Mouse (Mus musculus): ENCODE data around the gene Prdm13. TPM values are rescaled to one million over a fixed set of nuclear protein-coding genes. Genes with fewer than 3 reads are reported as not detected.

Gene Prdm13
- polyA plus RNA-seq, 1 experiment from 2014 or later: not detected

DNA sequence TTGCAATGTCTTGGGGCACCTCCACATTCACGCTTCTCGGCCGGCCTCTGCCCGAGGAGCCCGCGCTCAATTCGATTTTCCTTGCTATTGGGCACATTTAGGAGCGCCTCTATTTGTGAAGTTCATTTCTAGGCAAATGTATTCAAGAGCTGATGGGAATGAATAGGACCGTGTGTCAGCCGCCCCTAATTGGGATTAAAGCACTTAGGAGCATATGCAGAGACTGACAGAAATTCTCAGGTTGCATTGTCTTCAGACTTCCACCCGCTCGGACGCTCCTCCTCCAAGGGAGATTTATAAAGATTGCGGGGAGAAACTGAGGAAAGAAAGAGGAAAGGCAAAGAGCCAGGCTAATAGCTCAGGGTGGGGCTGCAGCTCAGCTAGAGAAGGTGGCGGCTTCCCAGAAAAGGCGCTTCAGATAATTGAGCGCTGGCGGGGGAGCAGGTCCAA is 3.8 kb upstream of the Prdm13 start:
- ATAC-seq (replicated peaks; ENCODE audit: low FRiP score, low TSS enrichment, low read depth): no peak
- peak; percentile 69 for DNase-seq (ENCODE audit: low spot score)
- Histone ChIP-seq H3K36me3 (ENCODE audit: control insufficient read depth, insufficient read depth, low read length) (no peaks in the 10 kb centered on the region), H3K4me2 (ENCODE audit: low read length) (no peak overlapping the region), H3K27ac (ENCODE audit: low read depth) (no peak overlapping the region), H3K4me3 (ENCODE audit: low read depth, low read length) (no peak overlapping the region), H3K4me1 (replicated peaks; ENCODE audit: control insufficient read depth, insufficient read depth, low read length) (0 out of 2 replicates have a peak, but pooled peaks cover 6% of the 10 kb centered on the region), H3K27me3 (replicated peaks; ENCODE audit: control insufficient read depth, insufficient read depth, low read length) (peaks cover 93% of the 10 kb centered on the region), H3K9ac (ENCODE audit: low read length) (no peak overlapping the region), H3K9me3 (ENCODE audit: control insufficient read depth, low read length) (no peaks in the 10 kb centered on the region)
- 2% methylated on average over 18 of the region's 18 CpGs for WGBS

DNA sequence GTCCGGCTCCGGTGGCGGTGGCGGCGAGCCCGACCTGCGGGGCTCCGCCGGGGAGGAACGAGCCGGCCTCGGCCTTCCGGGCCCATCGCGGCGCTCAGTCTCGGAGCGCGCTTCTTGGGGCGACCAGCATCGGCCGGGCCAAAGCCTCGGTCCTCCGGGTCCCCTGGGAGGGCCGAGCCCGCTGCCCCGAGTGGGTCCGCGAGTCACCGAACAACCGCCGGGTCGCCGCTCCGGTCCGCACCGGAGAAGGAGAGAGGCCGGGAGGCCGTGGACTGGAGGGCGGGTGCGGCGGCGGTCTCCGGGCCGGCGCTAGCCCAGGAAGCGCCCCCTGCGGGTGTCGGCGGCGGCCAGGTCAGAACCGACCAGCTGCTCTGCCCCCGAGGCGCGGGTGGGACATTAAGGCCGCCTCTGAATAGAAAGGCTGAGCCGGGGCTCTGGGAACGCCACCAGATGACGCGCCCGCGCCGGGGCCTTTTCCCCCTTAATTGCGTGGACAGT is 3.0 kb upstream of the Prdm13 start:
- H3K9ac ChIP-seq (ENCODE audit: low read length): no peak overlapping the region
- no peaks in the 10 kb centered on the region for H3K36me3 ChIP-seq (ENCODE audit: control insufficient read depth, insufficient read depth, low read length)
- ATAC-seq (replicated peaks; ENCODE audit: low FRiP score, low TSS enrichment, low read depth) (peak; percentile 66; the same call in 1 of the 2 replicates), DNase-seq (ENCODE audit: low spot score) (peak; percentile 78)
- peak overlapping the region; percentile 74 for H3K4me2 ChIP-seq (ENCODE audit: low read length)
- peak overlapping the region; percentile 39 for H3K4me3 ChIP-seq (ENCODE audit: low read depth, low read length)
- H3K4me1 ChIP-seq (replicated peaks; ENCODE audit: control insufficient read depth, insufficient read depth, low read length): 0 out of 2 replicates have a peak, but pooled peaks cover 6% of the 10 kb centered on the region
- no peaks in the 10 kb centered on the region for H3K9me3 ChIP-seq (ENCODE audit: control insufficient read depth, low read length)
- H3K27me3 ChIP-seq (replicated peaks; ENCODE audit: control insufficient read depth, insufficient read depth, low read length): peaks cover 99% of the 10 kb centered on the region
- WGBS: 1% methylated on average over 34 of the region's 64 CpGs
- no peak overlapping the region for H3K27ac ChIP-seq (ENCODE audit: low read depth)

DNA sequence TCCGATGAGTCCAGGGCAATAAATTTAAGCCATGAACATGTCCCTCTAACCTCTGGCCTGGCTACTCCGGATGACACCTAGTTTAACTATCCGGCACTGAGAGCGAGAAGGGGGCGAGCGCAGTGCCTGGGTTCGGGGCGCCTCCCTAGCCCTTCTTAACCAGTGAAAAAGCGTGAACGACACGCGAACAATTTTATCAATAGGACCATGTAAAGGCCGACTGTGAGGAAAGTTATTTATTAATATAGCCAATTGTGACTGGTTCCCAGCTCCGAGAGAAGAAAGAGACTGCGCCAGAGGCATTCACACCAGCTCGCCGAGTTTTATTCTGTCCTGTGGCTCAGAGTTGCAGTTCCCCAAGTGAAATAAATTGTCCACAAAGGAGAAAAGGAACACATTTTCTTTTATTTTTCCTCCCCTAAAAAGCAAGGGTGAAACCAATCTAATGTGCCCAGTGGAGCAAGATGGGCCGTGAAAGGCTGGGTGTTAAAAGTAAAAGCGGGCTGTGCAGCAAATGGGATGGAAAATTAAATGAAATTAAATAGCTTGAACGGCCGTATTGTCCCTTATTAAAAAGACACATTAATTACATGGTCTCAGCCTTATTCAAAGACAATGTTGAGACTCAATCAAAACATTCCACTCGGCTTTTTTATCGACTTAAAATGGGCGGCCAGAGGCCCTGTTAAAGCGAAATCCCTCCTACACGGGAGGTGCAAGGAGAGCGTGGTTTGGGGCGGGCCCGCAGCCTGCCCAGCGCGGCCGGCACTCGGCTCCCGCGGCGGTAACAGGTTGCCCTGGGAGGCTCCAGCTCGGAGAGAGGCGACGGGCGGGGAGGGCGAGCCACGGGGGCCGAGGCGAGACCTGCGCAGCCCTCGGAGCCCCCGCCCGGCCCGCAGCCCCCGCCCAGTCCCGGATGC is 2.3 kb upstream of the Prdm13 start:
- H3K4me1 ChIP-seq (replicated peaks; ENCODE audit: control insufficient read depth, insufficient read depth, low read length): 0 out of 2 replicates have a peak, but pooled peaks cover 6% of the 10 kb centered on the region
- H3K4me3 ChIP-seq (ENCODE audit: low read depth, low read length): peak overlapping the region; percentile 39
- H3K9me3 ChIP-seq (ENCODE audit: control insufficient read depth, low read length): no peaks in the 10 kb centered on the region
- no peak overlapping the region for H3K9ac ChIP-seq (ENCODE audit: low read length)
- WGBS: 1% methylated on average over 50 of the region's 51 CpGs
- H3K27ac ChIP-seq (ENCODE audit: low read depth): no peak overlapping the region
- no peaks in the 10 kb centered on the region for H3K36me3 ChIP-seq (ENCODE audit: control insufficient read depth, insufficient read depth, low read length)
- DNase-seq (ENCODE audit: low spot score) (peak; percentile 67), ATAC-seq (replicated peaks; ENCODE audit: low FRiP score, low TSS enrichment, low read depth) (peak; percentile 70)
- peak overlapping the region; percentile 74 for H3K4me2 ChIP-seq (ENCODE audit: low read length)
- H3K27me3 ChIP-seq (replicated peaks; ENCODE audit: control insufficient read depth, insufficient read depth, low read length): peaks cover 100% of the 10 kb centered on the region

DNA sequence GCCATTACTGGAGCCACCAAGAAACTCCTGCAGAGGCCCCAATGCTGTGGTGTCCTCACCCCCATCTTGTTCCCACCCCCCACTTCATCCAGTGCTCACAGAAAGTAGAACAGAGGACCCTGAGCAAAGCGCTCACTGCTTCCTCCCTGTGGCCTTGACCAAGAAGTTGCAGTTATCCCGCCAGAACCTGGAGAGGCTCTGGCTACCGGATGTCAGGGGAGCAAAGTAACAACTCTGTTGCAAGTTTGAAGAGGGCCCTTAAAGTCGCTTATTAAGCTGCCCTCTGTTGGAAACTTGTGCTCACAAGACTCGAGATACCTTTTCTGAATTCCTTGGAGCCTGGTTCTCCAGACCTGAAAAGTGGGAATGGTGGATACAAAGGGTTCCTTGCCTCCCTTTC is 1.2 kb upstream of the Prdm13 start:
- ATAC-seq (replicated peaks; ENCODE audit: low FRiP score, low TSS enrichment, low read depth): no peak
- H3K27ac ChIP-seq (ENCODE audit: low read depth): no peak overlapping the region
- no peak overlapping the region for H3K4me3 ChIP-seq (ENCODE audit: low read depth, low read length)
- no peaks in the 10 kb centered on the region for H3K9me3 ChIP-seq (ENCODE audit: control insufficient read depth, low read length)
- H3K9ac ChIP-seq (ENCODE audit: low read length): no peak overlapping the region
- H3K4me1 ChIP-seq (replicated peaks; ENCODE audit: control insufficient read depth, insufficient read depth, low read length): 0 out of 2 replicates have a peak, but pooled peaks cover 6% of the 10 kb centered on the region
- DNase-seq (ENCODE audit: low spot score): peak; percentile 56
- under 1% methylated on average over 5 of the region's 5 CpGs for WGBS
- H3K36me3 ChIP-seq (ENCODE audit: control insufficient read depth, insufficient read depth, low read length): no peaks in the 10 kb centered on the region
- H3K4me2 ChIP-seq (ENCODE audit: low read length): no peak overlapping the region
- H3K27me3 ChIP-seq (replicated peaks; ENCODE audit: control insufficient read depth, insufficient read depth, low read length): peaks cover 100% of the 10 kb centered on the region

DNA sequence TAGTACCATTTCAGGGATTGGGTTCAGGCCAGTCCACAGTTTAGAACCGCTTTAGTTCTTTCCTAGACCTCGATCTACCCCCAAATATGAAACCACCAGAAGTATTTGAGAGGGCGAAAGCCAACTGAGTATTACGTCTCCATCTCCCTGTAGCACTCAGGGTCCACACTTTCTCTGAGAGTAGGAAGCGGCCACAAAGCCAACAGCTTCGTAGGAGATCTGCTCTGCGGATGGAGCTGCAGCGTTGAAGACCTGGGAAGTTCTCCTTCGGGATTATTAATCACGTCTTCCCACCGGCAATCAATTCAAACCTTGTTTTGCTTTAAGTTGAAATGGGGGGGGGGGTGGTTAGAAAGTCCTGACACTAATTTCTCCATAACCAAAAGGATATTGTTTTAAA is 653 bp upstream of the Prdm13 start:
- Histone ChIP-seq H3K9me3 (ENCODE audit: control insufficient read depth, low read length) (no peaks in the 10 kb centered on the region), H3K4me3 (ENCODE audit: low read depth, low read length) (no peak overlapping the region), H3K27me3 (replicated peaks; ENCODE audit: control insufficient read depth, insufficient read depth, low read length) (peaks cover 100% of the 10 kb centered on the region), H3K9ac (ENCODE audit: low read length) (no peak overlapping the region), H3K27ac (ENCODE audit: low read depth) (no peak overlapping the region), H3K4me2 (ENCODE audit: low read length) (no peak overlapping the region), H3K36me3 (ENCODE audit: control insufficient read depth, insufficient read depth, low read length) (no peaks in the 10 kb centered on the region), H3K4me1 (replicated peaks; ENCODE audit: control insufficient read depth, insufficient read depth, low read length) (0 out of 2 replicates have a peak, but pooled peaks cover 6% of the 10 kb centered on the region)
- ATAC-seq (replicated peaks; ENCODE audit: low FRiP score, low TSS enrichment, low read depth) (no peak), DNase-seq (ENCODE audit: low spot score) (no peak)
- 3% methylated on average over 11 of the region's 11 CpGs for WGBS

DNA sequence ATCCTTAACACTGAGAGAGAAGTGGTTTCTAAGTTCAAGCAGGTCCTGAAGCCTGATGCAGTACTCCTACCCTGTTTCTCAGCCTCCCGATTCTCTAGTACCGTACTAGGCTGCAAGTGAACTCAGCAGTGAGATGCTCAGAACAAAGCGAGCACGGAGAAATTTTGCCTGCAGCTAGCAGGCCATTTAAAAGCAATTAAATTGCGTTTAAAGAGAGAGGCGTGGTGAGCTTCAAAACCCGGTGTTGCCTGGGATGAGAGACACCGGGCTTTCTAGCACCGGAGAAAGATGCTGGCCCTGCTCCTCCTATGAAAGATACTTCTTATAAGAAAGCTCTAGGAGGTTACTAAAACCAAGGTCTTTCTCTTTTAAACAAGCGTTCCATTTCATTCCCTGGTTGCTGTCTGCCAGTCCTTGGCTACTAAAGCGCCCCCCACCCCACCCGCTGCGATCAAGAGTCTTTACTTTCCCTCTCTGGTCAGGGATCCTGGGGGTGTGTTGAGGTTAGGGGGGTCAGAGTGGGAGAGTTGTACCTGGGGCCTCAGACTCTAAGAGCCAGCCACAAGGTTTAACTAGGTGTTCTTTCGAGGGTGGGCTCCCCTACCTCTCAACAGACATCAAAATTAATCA is 1.3 kb downstream of the Prdm13 start:
- DNase-seq (ENCODE audit: low spot score): no peak
- H3K9ac ChIP-seq (ENCODE audit: low read length): no peak overlapping the region
- ATAC-seq (replicated peaks; ENCODE audit: low FRiP score, low TSS enrichment, low read depth): no peak
- no peaks in the 10 kb centered on the region for H3K36me3 ChIP-seq (ENCODE audit: control insufficient read depth, insufficient read depth, low read length)
- no peaks in the 10 kb centered on the region for H3K9me3 ChIP-seq (ENCODE audit: control insufficient read depth, low read length)
- H3K27ac ChIP-seq (ENCODE audit: low read depth): no peak overlapping the region
- 5% methylated on average over 14 of the region's 14 CpGs for WGBS
- 0 out of 2 replicates have a peak, but pooled peaks cover 6% of the 10 kb centered on the region for H3K4me1 ChIP-seq (replicated peaks; ENCODE audit: control insufficient read depth, insufficient read depth, low read length)
- H3K4me2 ChIP-seq (ENCODE audit: low read length): no peak overlapping the region
- H3K4me3 ChIP-seq (ENCODE audit: low read depth, low read length): no peak overlapping the region
- peaks cover 100% of the 10 kb centered on the region for H3K27me3 ChIP-seq (replicated peaks; ENCODE audit: control insufficient read depth, insufficient read depth, low read length)

DNA sequence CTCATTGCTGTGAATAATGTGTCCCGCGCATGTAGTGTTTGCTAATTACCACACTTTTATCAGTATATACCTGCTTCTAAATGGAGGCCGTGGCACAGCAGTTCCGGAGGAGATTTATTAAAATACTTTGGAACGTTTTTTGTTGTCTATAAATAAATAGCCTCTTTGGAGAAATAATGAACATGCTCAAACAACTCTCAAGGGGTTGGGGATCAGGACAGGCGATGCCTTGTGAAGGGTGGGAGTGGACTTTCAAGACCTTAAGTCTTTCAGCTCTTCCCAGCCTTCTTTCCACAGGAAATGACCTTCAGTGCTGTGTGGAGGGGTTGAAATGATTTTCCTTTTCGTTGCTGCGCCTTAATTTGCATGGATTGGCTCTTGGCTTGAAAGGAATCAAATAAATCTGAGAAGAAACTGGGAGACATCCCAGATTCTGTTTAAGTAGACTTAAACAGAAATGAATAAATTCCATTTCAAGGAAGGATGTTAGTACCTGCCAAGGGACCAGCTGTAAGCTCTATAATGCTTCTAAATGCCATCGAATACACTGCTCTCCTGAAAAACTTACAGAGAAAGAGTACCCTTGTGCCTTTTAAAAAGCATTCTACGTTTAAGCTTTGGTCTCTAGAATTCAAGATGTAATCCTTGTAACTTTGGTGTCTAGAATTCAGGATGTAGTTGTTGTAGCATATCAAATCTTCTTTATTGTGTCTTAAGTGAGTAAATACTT is 3.2 kb downstream of the Prdm13 start:
- no peaks in the 10 kb centered on the region for H3K36me3 ChIP-seq (ENCODE audit: control insufficient read depth, insufficient read depth, low read length)
- DNase-seq (ENCODE audit: low spot score) (no peak), ATAC-seq (replicated peaks; ENCODE audit: low FRiP score, low TSS enrichment, low read depth) (no peak)
- no peak overlapping the region for H3K4me3 ChIP-seq (ENCODE audit: low read depth, low read length)
- no peak overlapping the region for H3K4me2 ChIP-seq (ENCODE audit: low read length)
- no peak overlapping the region for H3K9ac ChIP-seq (ENCODE audit: low read length)
- no peak overlapping the region for H3K27ac ChIP-seq (ENCODE audit: low read depth)
- no peaks in the 10 kb centered on the region for H3K9me3 ChIP-seq (ENCODE audit: control insufficient read depth, low read length)
- H3K4me1 ChIP-seq (replicated peaks; ENCODE audit: control insufficient read depth, insufficient read depth, low read length): peaks cover 6% of the 10 kb centered on the region; the same call in 1 of the 2 replicates
- H3K27me3 ChIP-seq (replicated peaks; ENCODE audit: control insufficient read depth, insufficient read depth, low read length): peaks cover 100% of the 10 kb centered on the region
- 13% methylated on average over 10 of the region's 10 CpGs for WGBS

DNA sequence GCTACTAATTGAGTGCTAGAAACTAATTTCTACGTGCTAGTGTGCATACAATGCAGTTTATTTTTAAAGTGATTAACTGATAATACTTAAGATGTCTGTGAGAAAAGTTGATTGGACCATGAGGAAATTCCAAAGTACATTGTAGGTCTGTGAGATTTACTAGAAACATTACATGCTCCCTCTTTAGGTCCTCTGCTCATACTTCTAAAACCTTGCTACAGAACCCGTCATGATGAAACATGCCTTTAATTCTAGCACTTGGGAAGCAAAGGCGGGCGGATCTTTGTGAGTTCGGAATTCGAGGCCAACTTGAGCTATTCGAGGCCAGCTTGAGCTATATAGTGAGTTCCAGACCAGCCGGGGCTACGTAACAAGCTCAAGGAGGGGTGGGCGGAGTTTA is 4.8 kb downstream of the Prdm13 start:
- ATAC-seq (replicated peaks; ENCODE audit: low FRiP score, low TSS enrichment, low read depth) (no peak), DNase-seq (ENCODE audit: low spot score) (peak; percentile 49)

More for the DNA sequence above, 4.8 kb downstream of the Prdm13 start:
- Histone ChIP-seq H3K4me1 (replicated peaks; ENCODE audit: control insufficient read depth, insufficient read depth, low read length) (peaks cover 6% of the 10 kb centered on the region; the same call in 1 of the 2 replicates), H3K27ac (ENCODE audit: low read depth) (no peak overlapping the region), H3K36me3 (ENCODE audit: control insufficient read depth, insufficient read depth, low read length) (no peaks in the 10 kb centered on the region), H3K27me3 (replicated peaks; ENCODE audit: control insufficient read depth, insufficient read depth, low read length) (peaks cover 100% of the 10 kb centered on the region), H3K4me2 (ENCODE audit: low read length) (no peak overlapping the region), H3K9ac (ENCODE audit: low read length) (no peak overlapping the region), H3K4me3 (ENCODE audit: low read depth, low read length) (no peak overlapping the region), H3K9me3 (ENCODE audit: control insufficient read depth, low read length) (no peaks in the 10 kb centered on the region)
- whole genome bisulfite sequencing: 2% methylated on average over 10 of the region's 10 CpGs
